Mouse (Mus musculus): ENCODE measurements at regions not wholly inside any gene's neighbourhood (a gene's known extent, or its start where the extent isn't known, plus 50 kb on each side); places are given as distances from the start of the nearest gene placed in this dataset.

- H3K79me2 ChIP-seq (ENCODE audit: control insufficient read depth, insufficient read depth, low read length, poor library complexity) = no peaks in the 10 kb centered on the region
- no peak for DNase-seq (ENCODE audit: low read depth, low spot score)
- no peak overlapping the region for H3K27ac ChIP-seq (ENCODE audit: control insufficient read depth, low read depth, low read length)
- TF ChIP-seq ZNF384 (IDR thresholded peaks at IDR 0.05; ENCODE audit: low read depth, low read length) = no peak
- TF ChIP-seq MYB (IDR thresholded peaks at IDR 0.05; ENCODE audit: low read depth, low read length) = no peak
- no peak for TF ChIP-seq ZKSCAN1 (IDR thresholded peaks at IDR 0.05; ENCODE audit: low read depth, low read length)
- TF ChIP-seq CHD1 (IDR thresholded peaks at IDR 0.05; ENCODE audit: low read depth, low read length) = no peak
- no peak for TF ChIP-seq MYC (IDR thresholded peaks at IDR 0.05; ENCODE audit: low read depth, low read length)
- TF ChIP-seq EP300 (IDR thresholded peaks at IDR 0.05; ENCODE audit: low read depth in 1 of 2, low read length in 2 of 2) = no peak
- TF ChIP-seq GATA1 (IDR thresholded peaks at IDR 0.05; ENCODE audit: low read depth, low read length) = no peak
- no peak overlapping the region for H3K9ac ChIP-seq (ENCODE audit: control insufficient read depth, low read depth, low read length, poor library complexity, severe bottlenecking)
- no peaks in the 10 kb centered on the region for H3K36me3 ChIP-seq (ENCODE audit: control insufficient read depth in 1 of 2, insufficient read depth in 2 of 2, low read length in 2 of 2)
- H3K4me3 ChIP-seq (ENCODE audit: control insufficient read depth in 1 of 2, insufficient read depth in 1 of 2, low read depth in 2 of 2, low read length in 2 of 2) = no peak overlapping the region
- H3K4me1 ChIP-seq (ENCODE audit: control insufficient read depth in 1 of 2, insufficient read depth in 2 of 2, low read length in 2 of 2) = no peaks in the 10 kb centered on the region
- peaks cover 0 to 1% of the 10 kb centered on the region in 2 experiments; a peak in 2 of 4 replicates for H3K27me3 ChIP-seq (ENCODE audit: control insufficient read depth in 1 of 2, insufficient read depth in 2 of 2, low read length in 2 of 2)
- H3K9me3 ChIP-seq (replicated peaks; ENCODE audit: insufficient read depth, low read length) = no peaks in the 10 kb centered on the region
Observed at GRCm38 (mm10) chr15:52999776-53000175, 884.9 kb upstream of the Gm7489 start.

- H3K9ac ChIP-seq (ENCODE audit: control insufficient read depth, low read depth, low read length, poor library complexity, severe bottlenecking) = no peak overlapping the region
- no peak for TF ChIP-seq ETS1 (IDR thresholded peaks at IDR 0.05; ENCODE audit: low read depth, low read length)
Observed at GRCm38 (mm10) chr15:53001429-53001828, 883.3 kb upstream of the Gm7489 start.

GRCm38 (mm10) chr15:53001964-53002363, 882.7 kb upstream of the Gm7489 start:
- no peaks in the 10 kb centered on the region for H3K4me1 ChIP-seq (ENCODE audit: control insufficient read depth in 1 of 2, insufficient read depth in 2 of 2, low read length in 2 of 2)
- H3K27me3 ChIP-seq (ENCODE audit: control insufficient read depth in 1 of 2, insufficient read depth in 2 of 2, low read length in 2 of 2) = no peaks in the 10 kb centered on the region; a peak in 2 of 4 replicates
- H3K9ac ChIP-seq (ENCODE audit: control insufficient read depth, low read depth, low read length, poor library complexity, severe bottlenecking) = no peak overlapping the region
- no peak overlapping the region for H3K4me3 ChIP-seq (ENCODE audit: control insufficient read depth in 1 of 2, insufficient read depth in 1 of 2, low read depth in 2 of 2, low read length in 2 of 2)
- H3K9me3 ChIP-seq (replicated peaks; ENCODE audit: insufficient read depth, low read length) = no peaks in the 10 kb centered on the region
- H3K79me2 ChIP-seq (ENCODE audit: control insufficient read depth, insufficient read depth, low read length, poor library complexity) = no peaks in the 10 kb centered on the region
- no peak for DNase-seq (ENCODE audit: low read depth, low spot score)
- TF ChIP-seq TCF12 (IDR thresholded peaks at IDR 0.05; ENCODE audit: low read depth, low read length) (no peak), ZC3H11A (IDR thresholded peaks at IDR 0.05; ENCODE audit: low read depth, low read length) (no peak), E2F4 (IDR thresholded peaks at IDR 0.05; ENCODE audit: borderline replicate concordance, low read depth, low read length) (no peak), MEF2A (IDR thresholded peaks at IDR 0.05; ENCODE audit: extremely low read depth, insufficient replicate concordance, low read depth, low read length, poor library complexity, severe bottlenecking) (no peak), CTCF (IDR thresholded peaks at IDR 0.05 in 2 of 3, conservative IDR thresholded peaks at IDR 0.05 in 1 of 3; ENCODE audit: control insufficient read depth in 1 of 3, insufficient read depth in 1 of 3, low read depth in 2 of 3, low read length in 3 of 3, poor library complexity in 1 of 3, severe bottlenecking in 1 of 3) (no peak), ELF1 (IDR thresholded peaks at IDR 0.05; ENCODE audit: low read depth, low read length) (no peak), MAFK (IDR thresholded peaks at IDR 0.05; ENCODE audit: borderline replicate concordance, low read depth, low read length) (no peak), MAX (IDR thresholded peaks at IDR 0.05; ENCODE audit: low read length) (no peak), SMC3 (IDR thresholded peaks at IDR 0.05; ENCODE audit: low read depth, low read length) (no peak), POLR2AphosphoS5 (IDR thresholded peaks at IDR 0.05; ENCODE audit: borderline replicate concordance, low read depth, low read length) (no peak), RCOR1 (IDR thresholded peaks at IDR 0.05; ENCODE audit: low read depth, low read length) (no peak), JUND (IDR thresholded peaks at IDR 0.05; ENCODE audit: low read depth, low read length) (no peak), ETS1 (IDR thresholded peaks at IDR 0.05; ENCODE audit: low read depth, low read length) (no peak), UBTF (IDR thresholded peaks at IDR 0.05; ENCODE audit: borderline replicate concordance, insufficient read depth, low read depth, low read length) (no peak), TAL1 (IDR thresholded peaks at IDR 0.05; ENCODE audit: low read length) (no peak)
- no peaks in the 10 kb centered on the region for H3K36me3 ChIP-seq (ENCODE audit: control insufficient read depth in 1 of 2, insufficient read depth in 2 of 2, low read length in 2 of 2)
- no peak overlapping the region for H3K27ac ChIP-seq (ENCODE audit: control insufficient read depth, low read depth, low read length)

More at GRCm38 (mm10) chr15:53001429-53001828, 883.3 kb upstream of the Gm7489 start:
- Histone ChIP-seq H3K36me3 (ENCODE audit: control insufficient read depth in 1 of 2, insufficient read depth in 2 of 2, low read length in 2 of 2) (no peaks in the 10 kb centered on the region), H3K9me3 (replicated peaks; ENCODE audit: insufficient read depth, low read length) (no peaks in the 10 kb centered on the region), H3K79me2 (ENCODE audit: control insufficient read depth, insufficient read depth, low read length, poor library complexity) (no peaks in the 10 kb centered on the region), H3K4me1 (ENCODE audit: control insufficient read depth in 1 of 2, insufficient read depth in 2 of 2, low read length in 2 of 2) (no peaks in the 10 kb centered on the region), H3K27me3 (ENCODE audit: control insufficient read depth in 1 of 2, insufficient read depth in 2 of 2, low read length in 2 of 2) (no peaks in the 10 kb centered on the region; a peak in 2 of 4 replicates), H3K27ac (ENCODE audit: control insufficient read depth, low read depth, low read length) (no peak overlapping the region), H3K4me3 (ENCODE audit: control insufficient read depth in 1 of 2, insufficient read depth in 1 of 2, low read depth in 2 of 2, low read length in 2 of 2) (no peak overlapping the region)
- DNase-seq (ENCODE audit: low read depth, low spot score) = no peak

Data from MEL (cell line).